Mouse (Mus musculus) G1E (cell line): ENCODE data around the gene 4930522L14Rik. TPM values are rescaled to one million over a fixed set of nuclear protein-coding genes. Genes with fewer than 3 reads are reported as not detected.
A peak's percentile ranks its signal among the peaks of the same experiment; 100 is the strongest.
"Not testable (repeated sequence)": the region's sequence is repeated elsewhere in the genome, so short reads cannot be mapped to it uniquely, and the experiment has no call there.

Source experiments
- ATAC-seq: 2 replicates; pipeline ENCODE4 v1.8.0; 2016; ENCODE audit warnings: mild to moderate bottlenecking; ENCODE audit not compliant: insufficient number of reproducible peaks, poor library complexity, low FRiP score, severe bottlenecking; ENCODE audit errors: extremely low read depth
- DNase-seq: peaks from one replicate; pipeline ENCODE4 v3.0.0; 2012; ENCODE audit warnings: low spot score
- H3K27me3 ChIP-seq: 2 replicates; pipeline ENCODE4 v1.6.1; 2012; ENCODE audit warnings: mild to moderate bottlenecking, low read length, inconsistent platforms; ENCODE audit not compliant: insufficient read depth
- H3K36me3 ChIP-seq: replicated peaks from 2 replicates; pipeline ENCODE3; 2012; ENCODE audit warnings: mild to moderate bottlenecking, inconsistent platforms
- H3K4me1 ChIP-seq: 2 replicates; pipeline ENCODE4 v1.6.1; 2012; ENCODE audit warnings: low read depth, low read length, inconsistent platforms, mixed read lengths; ENCODE audit not compliant: insufficient read depth
- H3K4me3 ChIP-seq: 2 replicates; pipeline ENCODE4 v1.5.1; 2012; ENCODE audit warnings: low read depth, mild to moderate bottlenecking, inconsistent platforms, low read length, moderate library complexity, mixed read lengths
- H3K9me3 ChIP-seq: replicated peaks from 2 replicates; pipeline ENCODE4 v1.6.1; 2012; ENCODE audit warnings: inconsistent platforms
- polyA plus RNA-seq: library from polyadenylated mRNA; stranded (reverse); fragments of >175 nt; gene quantifications from 2 replicates; pipeline ENCODE4 v1.2.3, GENCODE M21; 2012
- total RNA-seq, 2 experiments: library from RNA; stranded (forward) in 1 of 2; stranded (reverse) in 1 of 2; fragments of 200-1000 nt in 1 of 2; fragments of >200 nt in 1 of 2; fragmentation: Nextera tagmentation in 1 of 2; gene quantifications; 2 replicates each; pipeline ENCODE4 v1.2.3; 2014 to 2017

The 4930522L14Rik gene
- total RNA-seq (2014; fragmentation: Nextera tagmentation) = 32.4 and 34.4 TPM in 2 replicates
- total RNA-seq (2017) = 20.4 and 26.7 TPM in 2 replicates
- 0.10 and 0.28 TPM in 2 replicates for polyA plus RNA-seq

GRCm38 (mm10) chr5:109751391-109752071 is at the start of gene 4930522L14Rik:
Gene 4930522L14Rik, minus strand, starts transcription at chr5:109751886.
- DNase-seq, H3K9me3 ChIP-seq, H3K27me3 ChIP-seq, H3K36me3 ChIP-seq, H3K4me1 ChIP-seq: not testable (repeated sequence)
- ATAC-seq = peak; percentile 97
- H3K4me3 ChIP-seq = peak within 1 kb of the TSS; percentile 76

GRCm38 (mm10) chr5:109801466-109801865 is 49.8 kb upstream of the 4930522L14Rik start:
- not testable (repeated sequence) for H3K9me3 ChIP-seq, H3K36me3 ChIP-seq, DNase-seq, H3K4me3 ChIP-seq, H3K4me1 ChIP-seq, H3K27me3 ChIP-seq, ATAC-seq

- not testable (repeated sequence) for H3K36me3 ChIP-seq, H3K4me3 ChIP-seq, H3K27me3 ChIP-seq, DNase-seq, ATAC-seq, H3K9me3 ChIP-seq, H3K4me1 ChIP-seq
Measured at GRCm38 (mm10) chr5:109799948-109800347, 48.3 kb upstream of the 4930522L14Rik start.

- DNase-seq, H3K4me1 ChIP-seq, H3K27me3 ChIP-seq, H3K9me3 ChIP-seq, ATAC-seq, H3K36me3 ChIP-seq, H3K4me3 ChIP-seq: not testable (repeated sequence)
Measured at GRCm38 (mm10) chr5:109797017-109797416, 45.3 kb upstream of the 4930522L14Rik start.

GRCm38 (mm10) chr5:109795967-109796652 is 44.4 kb upstream of the 4930522L14Rik start:
- H3K4me3 ChIP-seq = peak overlapping the region; percentile 77
- H3K36me3 ChIP-seq, H3K9me3 ChIP-seq, H3K4me1 ChIP-seq, H3K27me3 ChIP-seq: not testable (repeated sequence)
- peak; percentile 95 for ATAC-seq
- peak; percentile 35 for DNase-seq

GRCm38 (mm10) chr5:109752073-109752780 is 541 bp upstream of the 4930522L14Rik start:
- H3K27me3 ChIP-seq, H3K9me3 ChIP-seq, DNase-seq, H3K4me1 ChIP-seq, H3K36me3 ChIP-seq: not testable (repeated sequence)
- 0 out of 2 replicates have a peak, but pooled peaks have one; percentile 0 for ATAC-seq
- peak overlapping the region; percentile 76; the same call in 1 of the 2 replicates for H3K4me3 ChIP-seq

GRCm38 (mm10) chr5:109745081-109745480 is 6.6 kb downstream of the 4930522L14Rik start:
- not testable (repeated sequence) for H3K9me3 ChIP-seq, H3K4me3 ChIP-seq, H3K4me1 ChIP-seq, H3K27me3 ChIP-seq, H3K36me3 ChIP-seq, DNase-seq
- peak; percentile 49 for ATAC-seq

- not testable (repeated sequence) for H3K9me3 ChIP-seq, H3K27me3 ChIP-seq, H3K36me3 ChIP-seq, DNase-seq, H3K4me1 ChIP-seq, ATAC-seq, H3K4me3 ChIP-seq
Measured at GRCm38 (mm10) chr5:109717341-109717740, 34.3 kb downstream of the 4930522L14Rik start.

- H3K4me1 ChIP-seq, H3K36me3 ChIP-seq, H3K9me3 ChIP-seq, H3K27me3 ChIP-seq, DNase-seq: not testable (repeated sequence)
- peak overlapping the region; percentile 80; the same call in 1 of the 2 replicates for H3K4me3 ChIP-seq
- 0 out of 2 replicates have a peak, but pooled peaks have one; percentile 0 for ATAC-seq
Measured at GRCm38 (mm10) chr5:109691205-109691965, 60.3 kb downstream of the 4930522L14Rik start.

GRCm38 (mm10) chr5:109690537-109691201 is 61.0 kb downstream of the 4930522L14Rik start, which contains the start of gene 5430403G16Rik:
Gene 5430403G16Rik, minus strand, starts transcription at chr5:109691041.
- DNase-seq = peak; percentile 69
- ATAC-seq = peak; percentile 98

More at GRCm38 (mm10) chr5:109690537-109691201, 61.0 kb downstream of the 4930522L14Rik start, which contains the start of gene 5430403G16Rik:
- H3K4me1 ChIP-seq, H3K27me3 ChIP-seq, H3K36me3 ChIP-seq, H3K9me3 ChIP-seq: not testable (repeated sequence)
- H3K4me3 ChIP-seq = peak within 1 kb of the TSS; percentile 80
